Mouse (Mus musculus) hindbrain, postnatal 0 days (tissue): ENCODE measurements around the gene Gm12800. TPM values are rescaled to one million over a fixed set of nuclear protein-coding genes. Genes with fewer than 3 reads are reported as not detected.
"Not testable (repeated sequence)": the region's sequence is repeated elsewhere in the genome, so short reads cannot be mapped to it uniquely, and the experiment has no call there.

Source experiments
- ATAC-seq: fragments of 200-750 bp; cut with Nextera tagmentation; 2 replicates; pipeline ENCODE4 v1.8.0; 2017; ENCODE audit warnings: mild to moderate bottlenecking, moderate TSS enrichment, moderate library complexity
- DNase-seq: peaks from one replicate; pipeline ENCODE4 v3.0.0-alpha.2; 2015; ENCODE audit warnings: low spot score
- H3K27ac ChIP-seq: fragments of 300-500 bp; sonication (generic); 2 replicates; pipeline ENCODE4 v1.5.1; 2014; ENCODE audit warnings: mild to moderate bottlenecking
- H3K27me3 ChIP-seq: fragments of 300-500 bp; sonication (generic); 2 replicates; pipeline ENCODE4 v1.6.1; 2014; ENCODE audit warnings: low read length, mixed read lengths; ENCODE audit not compliant: insufficient read depth
- H3K36me3 ChIP-seq: fragments of 300-500 bp; sonication (generic); 2 replicates; pipeline ENCODE4 v1.6.1; 2014; ENCODE audit warnings: low read length, mixed read lengths; ENCODE audit not compliant: insufficient read depth
- H3K4me1 ChIP-seq: fragments of 300-500 bp; sonication (generic); 2 replicates; pipeline ENCODE4 v1.6.1; 2014; ENCODE audit warnings: antibody characterized with exemption, low read length, mixed read lengths; ENCODE audit not compliant: insufficient read depth
- H3K4me2 ChIP-seq: fragments of 300-500 bp; sonication (generic); 2 replicates; pipeline ENCODE4 v1.6.1; 2014; ENCODE audit warnings: low read depth, mild to moderate bottlenecking, low read length, moderate library complexity, mixed read lengths
- H3K4me3 ChIP-seq: fragments of 300-500 bp; sonication (generic); 2 replicates; pipeline ENCODE4 v1.5.1; 2014; ENCODE audit warnings: low read length
- H3K9ac ChIP-seq: fragments of 300-500 bp; sonication (generic); replicated peaks from 2 replicates; pipeline ENCODE4 v1.6.1; 2014; ENCODE audit warnings: mild to moderate bottlenecking, low read length, moderate library complexity, mixed read lengths
- H3K9me3 ChIP-seq: fragments of 300-500 bp; sonication (generic); 2 replicates; pipeline ENCODE4 v1.6.1; 2016; ENCODE audit warnings: low read length, mixed read lengths
- CTCF ChIP-seq: IDR thresholded peaks from 2 replicates; pipeline ENCODE4 v1.5.1; 2016; ENCODE audit warnings: antibody characterized with exemption, control low read depth, low read depth
- WGBS: fragments of 180-500 bp; shearing (Covaris S2); extraction: QIAGEN DNeasy Blood & Tissue Kit; methylation state at CpG from one replicate; pipeline ENCODE4 v1.1.7; 2014; 5-methylcytosine and 5-hydroxymethylcytosine counted together
- polyA plus RNA-seq: library from polyadenylated mRNA; unstranded; fragments of >200 nt; fragmentation: Nextera tagmentation; extraction: Ambion mirVana; gene quantifications from 2 replicates; pipeline ENCODE4 v1.2.1, GENCODE M21; 2015
- total RNA-seq: library from RNA; depleted of rRNA; stranded (reverse); fragments of >200 nt; gene quantifications from 2 replicates; pipeline ENCODE4 v1.2.3, GENCODE M21; 2014; rRNA removed

Gene Gm12800
- total RNA-seq (not detected in 2 replicates), polyA plus RNA-seq (not detected in 2 replicates)

DNA sequence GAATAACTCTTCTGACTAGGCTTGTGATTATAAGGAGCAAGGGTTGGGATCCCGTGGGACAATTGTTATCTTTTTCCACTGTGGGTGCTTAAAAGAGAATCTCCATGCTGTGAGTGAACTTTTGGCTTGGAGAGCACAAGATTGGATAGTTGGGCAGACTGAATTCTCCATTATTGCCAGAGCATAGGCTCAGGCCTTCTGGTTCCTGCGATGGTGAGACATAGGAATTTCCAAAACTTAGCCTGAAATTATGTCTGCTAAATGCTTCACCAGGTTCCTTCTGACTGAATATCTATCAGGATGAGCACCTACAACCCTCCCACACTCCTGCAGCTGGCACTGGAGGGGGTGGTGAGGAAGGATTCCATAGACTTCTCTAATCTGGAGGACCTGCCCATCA is at the start of gene Gm12800:
TSS of gene Gm12800 (plus strand) at position 301 of the 400 bp plus-strand sequence.
- not testable (repeated sequence) for ATAC-seq, H3K4me3 ChIP-seq, H3K4me1 ChIP-seq, H3K36me3 ChIP-seq, H3K27me3 ChIP-seq, H3K9me3 ChIP-seq, DNase-seq, H3K9ac ChIP-seq, H3K27ac ChIP-seq, H3K4me2 ChIP-seq
- WGBS: 100% methylated on average over 1 of the region's 2 CpGs

DNA sequence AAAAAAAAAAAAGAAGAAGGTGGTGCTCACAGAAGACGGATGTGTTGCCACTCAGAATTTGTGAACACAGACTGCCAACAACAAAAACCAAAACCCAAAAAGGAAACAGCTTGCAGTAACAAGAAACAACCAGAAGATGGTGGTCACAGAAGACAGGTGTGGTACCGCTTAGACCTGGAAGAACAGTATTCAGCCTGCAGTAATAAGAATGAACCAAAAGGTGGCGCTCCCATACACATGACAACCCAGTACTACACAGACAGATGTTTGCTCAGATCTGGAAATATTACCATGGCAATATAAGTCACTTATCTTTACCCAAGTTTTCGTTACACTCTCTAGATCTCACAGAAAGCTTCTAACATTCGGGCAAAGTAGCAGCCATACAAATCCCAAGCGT is 48.0 kb upstream of the Gm12800 start:
- H3K4me1 ChIP-seq: no peaks in the 10 kb centered on the region
- no peak overlapping the region for H3K9ac ChIP-seq
- DNase-seq (peak; percentile 70), ATAC-seq (peak; percentile 78)
- no peaks in the 10 kb centered on the region for H3K36me3 ChIP-seq
- no peak overlapping the region for H3K4me3 ChIP-seq
- no peak overlapping the region for H3K27ac ChIP-seq
- no peaks in the 10 kb centered on the region for H3K9me3 ChIP-seq
- H3K4me2 ChIP-seq: no peak overlapping the region
- no peaks in the 10 kb centered on the region for H3K27me3 ChIP-seq
- 42% methylated on average over 6 of the region's 6 CpGs for WGBS
- peak; percentile 74 for TF ChIP-seq CTCF

DNA sequence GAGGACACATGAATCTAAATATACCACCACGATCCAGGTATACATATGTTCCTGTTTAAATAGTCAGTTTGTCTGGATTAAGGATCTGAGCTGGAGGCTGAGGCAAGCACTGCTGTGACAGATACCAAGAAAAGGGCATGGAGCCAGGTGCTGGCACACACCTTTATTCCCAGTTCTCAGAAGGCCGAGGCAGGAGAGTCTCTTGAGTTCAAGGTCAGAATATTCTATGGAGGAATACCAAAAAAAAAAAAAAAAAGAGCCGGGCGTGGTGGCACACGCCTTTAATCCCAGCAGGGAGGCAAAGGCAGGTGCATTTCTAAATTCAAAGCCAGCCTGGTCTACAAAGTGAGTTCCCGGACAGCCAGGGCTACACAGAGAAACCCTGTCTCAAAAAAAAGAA is 46.6 kb upstream of the Gm12800 start:
- DNase-seq (no peak), ATAC-seq (no peak)
- Histone ChIP-seq H3K9ac (no peak overlapping the region), H3K27me3 (no peaks in the 10 kb centered on the region), H3K4me3 (no peak overlapping the region), H3K9me3 (no peaks in the 10 kb centered on the region), H3K36me3 (no peaks in the 10 kb centered on the region), H3K4me2 (no peak overlapping the region), H3K27ac (no peak overlapping the region), H3K4me1 (no peaks in the 10 kb centered on the region)
- WGBS: 92% methylated on average over 6 of the region's 6 CpGs
- TF ChIP-seq CTCF: no peak

DNA sequence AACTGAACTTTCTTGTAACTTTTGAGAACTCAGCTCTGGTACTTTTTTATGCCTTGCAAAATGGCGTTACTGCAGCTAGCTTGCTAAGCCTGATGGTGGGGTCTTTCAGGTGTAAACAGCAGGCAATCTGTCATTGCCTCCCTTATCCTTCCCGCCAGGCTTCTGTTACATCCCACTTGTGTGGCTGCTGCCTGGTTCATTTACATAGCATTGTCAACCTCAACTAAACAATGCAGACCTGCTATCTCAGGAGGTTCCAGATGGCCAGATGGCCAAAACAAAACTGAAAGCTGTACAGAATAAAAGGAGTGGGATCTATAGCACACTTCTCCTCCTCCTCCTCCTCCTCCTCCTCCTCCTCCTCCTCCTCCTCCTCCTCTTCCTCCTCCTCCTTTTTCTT is 36.9 kb upstream of the Gm12800 start:
- not testable (repeated sequence) for H3K4me2 ChIP-seq, H3K4me3 ChIP-seq, DNase-seq, H3K9ac ChIP-seq, H3K36me3 ChIP-seq, H3K4me1 ChIP-seq, H3K9me3 ChIP-seq, ATAC-seq, H3K27ac ChIP-seq, H3K27me3 ChIP-seq
- WGBS: 61% methylated on average over 2 of the region's 2 CpGs

DNA sequence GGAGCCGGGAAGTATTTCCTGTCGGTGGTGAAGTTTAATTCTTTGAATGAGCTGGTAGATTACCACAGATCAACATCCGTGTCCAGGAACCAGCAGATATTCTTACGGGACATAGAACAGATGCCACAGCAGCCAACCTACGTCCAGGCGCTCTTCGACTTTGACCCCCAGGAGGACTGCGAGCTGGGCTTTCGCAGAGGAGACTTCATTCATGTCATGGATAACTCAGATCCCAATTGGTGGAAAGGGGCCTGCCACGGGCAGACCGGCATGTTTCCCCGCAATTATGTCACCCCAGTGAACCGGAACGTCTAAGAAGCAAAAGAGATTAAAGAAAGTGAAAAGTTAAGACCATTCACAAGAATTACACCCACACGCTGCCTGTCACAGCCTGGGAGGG is 33.2 kb upstream of the Gm12800 start:
- H3K27ac ChIP-seq, H3K36me3 ChIP-seq, ATAC-seq, H3K9me3 ChIP-seq, DNase-seq, H3K4me3 ChIP-seq, H3K9ac ChIP-seq, H3K4me1 ChIP-seq, H3K27me3 ChIP-seq, H3K4me2 ChIP-seq: not testable (repeated sequence)
- 85% methylated on average over 14 of the region's 15 CpGs for WGBS

DNA sequence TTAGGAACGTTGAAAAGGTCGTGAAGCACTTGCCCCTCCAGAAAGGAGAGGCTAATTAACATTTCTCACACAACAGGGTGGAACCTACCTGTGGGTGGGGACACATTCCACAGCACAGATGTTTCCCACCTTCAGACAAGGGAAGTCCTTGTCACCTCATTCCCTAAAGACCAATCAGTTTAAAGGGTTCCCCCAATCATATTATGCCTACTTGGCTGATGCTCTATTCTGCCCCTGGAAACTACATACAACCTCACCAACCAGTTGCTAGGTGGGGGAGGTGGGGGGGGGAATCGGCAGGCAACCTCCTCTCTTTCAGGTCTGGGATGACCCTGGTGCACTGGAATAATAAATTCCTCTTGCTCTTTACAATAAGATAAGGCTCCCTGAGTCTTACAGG is 25.3 kb upstream of the Gm12800 start:
- Histone ChIP-seq H3K9ac (no peak overlapping the region), H3K27me3 (no peaks in the 10 kb centered on the region), H3K4me3 (no peak overlapping the region), H3K36me3 (no peaks in the 10 kb centered on the region), H3K9me3 (no peaks in the 10 kb centered on the region), H3K4me2 (no peak overlapping the region), H3K27ac (no peak overlapping the region), H3K4me1 (no peaks in the 10 kb centered on the region)
- 49% methylated on average over 3 of the region's 3 CpGs for WGBS
- ATAC-seq: no peak
- TF ChIP-seq CTCF: no peak
- DNase-seq: no peak

DNA sequence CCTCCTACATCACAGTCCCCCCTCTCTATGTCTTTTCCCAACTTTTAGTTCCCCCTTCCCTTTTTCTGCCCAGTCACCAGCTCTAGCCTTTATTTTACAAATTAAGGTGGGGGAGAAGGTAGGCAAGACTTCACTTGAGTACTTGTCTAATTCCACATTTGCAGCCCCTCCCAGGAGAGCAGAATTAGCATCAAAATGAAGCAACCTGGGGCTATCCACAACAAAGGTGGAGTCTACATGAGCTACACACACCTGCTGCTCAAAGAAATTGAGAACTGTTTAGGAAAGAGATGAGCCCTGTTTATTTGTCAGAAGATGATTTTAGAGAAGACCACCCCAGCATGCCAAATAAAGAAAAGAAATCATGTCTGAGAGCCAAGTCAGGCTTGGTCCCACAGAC is 19.5 kb upstream of the Gm12800 start:
- ATAC-seq: no peak
- no peak overlapping the region for H3K27ac ChIP-seq

More for the DNA sequence above, 19.5 kb upstream of the Gm12800 start:
- Histone ChIP-seq H3K36me3 (no peaks in the 10 kb centered on the region), H3K27me3 (no peaks in the 10 kb centered on the region), H3K4me1 (no peaks in the 10 kb centered on the region), H3K4me3 (no peak overlapping the region), H3K9ac (no peak overlapping the region), H3K4me2 (no peak overlapping the region), H3K9me3 (no peaks in the 10 kb centered on the region)
- no peak for DNase-seq
- TF ChIP-seq CTCF: no peak
